Mouse (Mus musculus) left cerebral cortex, adult 2 months (tissue): Measurements from ENCODE around the gene Ddi2. TPM values are rescaled to one million over a fixed set of nuclear protein-coding genes. Genes with fewer than 3 reads are reported as not detected.
"Not testable (repeated sequence)": the region's sequence is repeated elsewhere in the genome, so short reads cannot be mapped to it uniquely, and the experiment has no call there.

Experiments
- DNase-seq, 2 experiments: peaks; one replicate each; pipeline ENCODE4 v3.0.0; 2021 to 2022; ENCODE audit warnings: low spot score in 2 of 2, mixed read lengths in 1 of 2; ENCODE audit errors: extremely low spot score in 1 of 2
- H3K27ac ChIP-seq: fragments of 200-600 bp; 2 replicates; pipeline ENCODE4 v1.8.1; 2022
- H3K4me3 ChIP-seq: fragments of 200-600 bp; 2 replicates; pipeline ENCODE4 v1.8.1; 2022
- CTCF ChIP-seq: fragments of 200-600 bp; IDR thresholded peaks from 2 replicates; pipeline ENCODE4 v1.8.1; 2022; ENCODE audit warnings: antibody characterized with exemption, mild to moderate bottlenecking, moderate library complexity
- intact Hi-C: fragments of 180-260 bp; cut with DNase I; formaldehyde crosslinking; loops from one replicate; pipeline ENCODE4 v1.15.1; 2025
- long read RNA-seq, 2 experiments: library from polyadenylated mRNA; stranded (forward); transcript quantifications; one replicate each; pipeline ENCODE4 v2.0.0; 2021; ENCODE audit warnings: borderline mapping rate in 2 of 2
- total RNA-seq, 2 experiments: library from RNA; stranded (reverse); gene quantifications; 2 replicates each; pipeline ENCODE4 v1.2.3; 2021

Gene Ddi2
- total RNA-seq, result 10 to 100 TPM; 47.8 to 48.5 TPM
- long read RNA-seq, experiment 1, full-length matches to known transcripts, result 41 of 50 reads
- long read RNA-seq, experiment 1, partial matches to known transcripts, result 0 of 50 reads
- long read RNA-seq, experiment 1, other reads (novel, unspliced or antisense), result 9 of 50 reads
- long read RNA-seq, experiment 2, full-length matches to known transcripts, result 18 of 34 reads
- long read RNA-seq, experiment 2, partial matches to known transcripts, result 3 of 34 reads
- long read RNA-seq, experiment 2, other reads (novel, unspliced or antisense), result 13 of 34 reads

DNA sequence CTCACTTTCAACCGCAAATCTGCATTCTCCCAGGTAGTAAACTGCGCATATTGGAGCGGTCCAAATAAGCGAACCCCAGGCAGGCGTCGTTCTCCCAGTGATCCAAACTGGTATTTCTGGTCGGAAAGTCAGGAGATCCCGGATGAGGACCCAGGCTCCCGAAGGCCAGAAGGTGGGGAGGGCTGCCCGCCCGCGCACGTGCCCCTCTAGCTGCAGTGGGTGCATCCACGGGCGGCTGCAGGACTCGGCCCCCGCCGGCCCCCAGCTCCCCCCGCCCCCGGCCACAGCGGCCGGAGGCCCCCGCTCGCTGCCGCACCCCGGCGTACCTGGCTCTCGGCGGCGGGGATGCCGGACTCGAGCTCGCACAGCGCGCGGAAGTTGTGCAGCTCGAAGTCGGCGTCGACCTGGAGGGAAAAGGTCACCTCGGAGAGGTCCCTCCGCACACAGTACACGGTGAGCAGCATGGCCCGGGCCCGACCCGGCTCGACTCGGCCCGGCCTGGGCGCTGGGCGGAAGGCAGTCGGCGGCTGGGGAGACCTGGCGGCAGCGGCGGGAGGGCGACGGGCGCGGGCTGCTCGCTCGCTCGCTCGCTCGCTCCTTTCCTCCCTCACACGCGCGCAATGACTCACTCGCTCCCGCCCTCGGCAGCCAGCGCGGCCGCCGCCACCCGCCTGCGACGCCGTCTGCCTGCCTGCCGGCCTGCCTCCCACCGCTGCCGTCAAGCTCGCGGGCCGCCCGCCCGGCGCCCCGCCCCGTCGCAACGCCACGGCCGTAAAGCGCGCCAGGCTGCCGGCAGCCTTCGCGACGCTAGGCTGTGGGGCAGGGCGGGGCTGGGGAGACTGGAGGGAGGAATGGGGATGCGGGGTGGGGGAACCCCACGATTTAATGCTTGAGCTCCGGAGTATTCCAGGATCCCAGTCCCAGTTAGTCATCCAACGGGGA, at the start of gene Ddi2:
Ddi2 (minus strand) TSS at position 689 of the 942 bp plus-strand sequence.
- peak within 1 kb of the TSS; percentile 72 for H3K4me3 ChIP-seq
- peak within 1 kb of the TSS; percentile 94 for H3K27ac ChIP-seq
- intact Hi-C loops, result loop anchor here (1.0 to 10.0 kb wide), 3 partner anchors 59 to 232 kb away; partner anchors contain the start of genes Casp9 and Plekhm2
- no peak for TF ChIP-seq CTCF
- DNase-seq, result peak; percentile 95 to 96

DNA sequence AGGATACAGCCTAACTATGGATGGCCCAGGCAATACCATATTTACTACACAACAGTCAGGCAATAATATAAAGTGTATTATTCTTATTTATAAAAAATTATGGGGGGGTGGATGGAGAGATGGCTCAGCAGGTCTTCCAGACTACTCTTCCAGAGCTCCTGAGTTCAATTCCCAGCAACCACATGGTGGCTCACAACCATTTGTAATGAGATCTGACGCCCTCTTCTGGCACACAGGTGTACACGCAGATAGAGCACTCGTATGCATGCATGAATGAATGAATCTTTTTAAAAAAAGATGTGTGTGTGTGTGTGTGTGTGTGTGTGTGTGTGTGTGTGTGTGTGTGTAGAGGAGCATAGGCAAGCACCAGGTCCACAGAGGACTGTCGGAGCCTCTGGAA, 49.8 kb upstream of the Ddi2 start:
- DNase-seq, intact Hi-C loops, H3K4me3 ChIP-seq, H3K27ac ChIP-seq: not testable (repeated sequence)

GRCm38 (mm10) chr4:141771823-141772222, 48.6 kb upstream of the Ddi2 start:
- no peak overlapping the region for H3K27ac ChIP-seq
- TF ChIP-seq CTCF, result no peak
- intact Hi-C loops, result no loop called here
- DNase-seq, result no peak
- H3K4me3 ChIP-seq, result no peak overlapping the region

DNA sequence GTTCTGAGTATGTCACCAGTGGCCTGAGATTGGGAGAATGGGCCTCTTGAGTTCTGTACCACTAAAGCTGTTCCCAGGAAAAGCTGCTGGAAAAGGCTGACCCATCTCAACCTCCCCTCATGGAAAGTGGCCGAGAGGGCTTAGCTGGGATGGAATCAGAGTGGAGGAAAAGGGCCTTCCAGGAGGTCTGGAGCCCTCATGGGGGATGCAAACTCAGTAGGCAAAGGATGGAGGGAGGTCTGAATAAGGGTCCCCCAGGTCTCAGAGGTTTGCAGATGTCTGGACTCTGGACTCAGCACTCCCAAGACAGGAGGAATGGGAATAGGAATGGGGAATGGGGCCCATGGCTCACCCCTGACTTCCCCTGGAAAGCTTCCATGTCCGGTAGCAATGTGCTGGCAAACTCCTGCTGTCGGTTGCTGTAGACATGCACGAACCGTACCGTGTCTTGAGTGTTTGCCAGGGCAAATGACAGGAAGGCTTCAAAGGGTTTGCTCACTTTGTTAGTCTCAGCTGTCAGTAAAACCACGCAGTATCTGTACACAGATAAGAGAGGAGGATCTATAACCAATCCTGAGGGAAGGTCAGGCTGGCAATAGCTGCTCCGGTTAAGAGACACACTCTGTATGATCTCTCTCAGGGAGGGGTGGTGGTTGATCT, 46.4 kb upstream of the Ddi2 start:
- no peak for TF ChIP-seq CTCF
- Histone ChIP-seq H3K4me3 (no peak overlapping the region), H3K27ac (no peak overlapping the region)
- no peak for DNase-seq
- intact Hi-C loops, result no loop called here

DNA sequence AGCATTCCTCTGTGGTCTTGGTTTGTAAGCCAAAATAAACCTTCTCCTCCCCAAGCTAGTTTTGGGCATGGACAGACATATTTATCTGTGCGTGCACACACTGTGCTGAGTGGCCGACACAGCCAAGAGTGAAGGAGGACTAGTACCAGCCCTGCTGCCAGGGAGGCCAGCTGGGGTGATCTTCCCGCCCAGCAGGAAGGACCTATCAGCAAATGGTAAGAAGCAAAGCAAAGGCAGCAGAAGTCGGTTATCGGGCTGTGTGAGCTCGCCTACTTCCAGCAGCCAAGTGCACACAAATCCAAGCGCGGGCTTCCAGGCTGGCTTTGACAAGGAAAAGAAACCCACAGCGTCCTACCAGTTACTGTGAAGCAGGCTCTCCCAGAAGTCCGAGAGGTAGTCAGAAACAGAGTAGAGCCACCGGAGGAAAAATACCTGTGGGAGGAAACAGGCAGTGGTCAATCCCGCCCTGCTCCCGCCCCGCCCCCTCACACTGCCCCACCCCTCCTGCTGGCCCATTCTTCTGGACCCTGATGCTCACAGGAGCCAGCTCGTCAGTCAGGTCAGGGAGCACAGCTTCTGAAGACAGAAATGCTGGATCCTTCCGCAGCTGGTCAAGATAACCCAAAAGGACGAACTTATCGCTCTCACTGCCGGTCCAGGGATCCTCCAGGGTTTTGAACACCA, 44.3 kb upstream of the Ddi2 start:
- DNase-seq, result peak in 1 of 2 experiments; percentile 28
- H3K4me3 ChIP-seq, result no peak overlapping the region
- intact Hi-C loops, result no loop called here
- H3K27ac ChIP-seq, result peak overlapping the region; percentile 57
- no peak for TF ChIP-seq CTCF

DNA sequence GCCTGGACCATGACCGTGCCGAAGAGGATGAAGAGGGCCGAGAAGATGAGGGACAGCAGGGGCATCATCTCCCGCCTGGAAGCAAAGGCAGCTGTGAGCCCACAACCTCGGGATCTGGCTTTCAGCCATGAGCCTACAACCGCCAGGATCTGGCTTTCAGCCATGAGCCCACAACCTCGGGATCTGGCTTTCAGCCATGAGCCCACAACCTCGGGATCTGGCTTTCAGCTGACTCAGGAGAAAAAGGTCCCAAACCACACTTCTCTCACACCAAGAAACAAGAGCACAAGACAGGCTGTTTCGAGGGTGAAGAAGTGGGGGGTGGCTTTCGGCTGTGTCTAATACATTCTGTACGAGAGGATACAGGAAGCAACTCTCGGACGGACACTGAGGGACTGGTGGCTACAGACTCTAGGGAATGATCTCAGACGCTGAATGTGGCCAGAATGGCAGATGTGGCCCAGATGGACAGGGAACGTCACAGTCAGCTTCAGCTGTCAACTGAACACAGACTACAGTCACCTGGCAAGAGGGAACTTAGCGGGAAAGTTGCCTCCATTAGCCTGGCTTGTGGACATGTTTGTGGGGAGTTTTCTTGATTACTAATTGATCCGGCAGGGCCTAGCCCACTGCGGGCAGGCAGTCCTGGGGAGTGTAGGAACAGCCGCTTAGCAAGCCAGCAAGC, 43.6 kb upstream of the Ddi2 start:
- Histone ChIP-seq H3K27ac (peak overlapping the region; percentile 57), H3K4me3 (no peak overlapping the region)
- TF ChIP-seq CTCF, result no peak
- intact Hi-C loops, result no loop called here
- DNase-seq, result no peak

DNA sequence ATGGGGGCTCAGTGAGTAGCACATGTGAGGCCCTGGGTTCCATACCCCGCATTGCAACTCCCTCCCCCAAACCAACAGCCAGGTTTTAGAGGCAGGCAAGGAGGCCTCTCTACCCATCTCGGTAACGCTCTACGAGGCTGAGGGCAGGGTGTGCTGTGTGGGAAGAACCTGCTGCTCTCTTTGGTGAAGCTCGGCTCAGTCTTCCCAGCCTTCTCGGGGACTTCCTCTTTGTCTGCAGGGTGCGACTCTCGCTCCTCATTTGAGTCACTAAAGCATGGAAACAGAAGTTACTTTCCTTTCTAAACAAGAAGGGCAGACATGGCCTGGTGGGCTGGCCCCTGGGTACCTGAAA, 43.1 kb upstream of the Ddi2 start:
- H3K27ac ChIP-seq, result peak overlapping the region; percentile 57; the same call in 1 of the 2 replicates

DNA sequence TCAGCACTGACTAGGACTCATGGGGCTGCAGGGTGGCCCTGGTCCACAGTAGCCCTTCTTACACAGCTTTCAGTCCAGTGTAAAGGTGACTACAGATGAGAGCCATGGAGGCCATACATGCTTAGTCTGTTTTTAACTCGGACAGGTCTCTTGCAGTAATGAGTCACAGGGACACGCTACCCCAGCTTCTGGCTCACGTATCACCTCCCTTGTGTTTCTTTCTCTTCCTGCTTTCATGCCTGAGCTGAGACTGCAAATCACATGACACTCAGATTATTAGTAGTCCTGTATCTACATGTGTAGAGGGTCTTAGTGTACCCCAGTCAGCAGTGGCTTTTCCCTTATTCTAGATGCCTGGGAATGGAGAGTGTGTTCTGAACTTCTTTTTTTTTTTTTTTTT, 41.8 kb upstream of the Ddi2 start:
- Histone ChIP-seq H3K4me3 (no peak overlapping the region), H3K27ac (no peak overlapping the region)
- DNase-seq, result no peak
- intact Hi-C loops, result no loop called here
- TF ChIP-seq CTCF, result no peak

More for the DNA sequence above, 43.1 kb upstream of the Ddi2 start:
- intact Hi-C loops, result no loop called here
- no peak for TF ChIP-seq CTCF
- no peak overlapping the region for H3K4me3 ChIP-seq
- DNase-seq, result no peak

- Histone ChIP-seq H3K27ac (no peak overlapping the region), H3K4me3 (no peak overlapping the region)
- intact Hi-C loops, result no loop called here
- DNase-seq, result no peak
- TF ChIP-seq CTCF, result no peak
These were observed 40.3 kb upstream of the Ddi2 start for GRCm38 (mm10) chr4:141763476-141763875.

GRCm38 (mm10) chr4:141762102-141762598, 38.9 kb upstream of the Ddi2 start:
- no peak for TF ChIP-seq CTCF
- no peak for DNase-seq
- H3K4me3 ChIP-seq, result no peak overlapping the region
- intact Hi-C loops, result no loop called here
- no peak overlapping the region for H3K27ac ChIP-seq

DNA sequence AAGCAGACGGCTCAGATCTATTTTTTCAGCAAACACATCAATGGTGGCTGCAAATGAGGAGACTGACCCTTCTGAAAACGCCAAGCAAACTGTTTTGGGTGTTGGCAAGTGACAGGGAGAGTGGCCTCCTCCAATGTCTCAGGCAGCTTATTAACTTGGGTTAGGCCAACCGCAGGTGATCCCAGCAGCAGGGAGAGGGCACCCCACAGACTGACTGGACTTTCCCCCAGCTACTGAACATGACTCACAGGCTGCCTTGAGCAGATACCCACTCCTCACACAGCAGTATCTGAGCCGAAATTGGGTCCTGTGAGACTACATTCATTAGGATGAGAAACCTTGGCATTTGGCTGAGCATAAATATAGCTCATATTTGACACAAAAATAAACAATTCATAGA, 37.7 kb upstream of the Ddi2 start:
- no peak overlapping the region for H3K27ac ChIP-seq
- TF ChIP-seq CTCF, result no peak
- H3K4me3 ChIP-seq, result no peak overlapping the region
- no peak for DNase-seq
- intact Hi-C loops, result no loop called here
